Mouse (Mus musculus): Measurements from ENCODE around the gene Fgfr2.

The Fgfr2 gene

GRCm38 (mm10) chr7:133123244-133123998 lies at the start of gene Fgfr2:
TSS of gene Fgfr2 (minus strand) at chr7:133123350.
- peak; percentile 82 to 83 for DNase-seq

DNA sequence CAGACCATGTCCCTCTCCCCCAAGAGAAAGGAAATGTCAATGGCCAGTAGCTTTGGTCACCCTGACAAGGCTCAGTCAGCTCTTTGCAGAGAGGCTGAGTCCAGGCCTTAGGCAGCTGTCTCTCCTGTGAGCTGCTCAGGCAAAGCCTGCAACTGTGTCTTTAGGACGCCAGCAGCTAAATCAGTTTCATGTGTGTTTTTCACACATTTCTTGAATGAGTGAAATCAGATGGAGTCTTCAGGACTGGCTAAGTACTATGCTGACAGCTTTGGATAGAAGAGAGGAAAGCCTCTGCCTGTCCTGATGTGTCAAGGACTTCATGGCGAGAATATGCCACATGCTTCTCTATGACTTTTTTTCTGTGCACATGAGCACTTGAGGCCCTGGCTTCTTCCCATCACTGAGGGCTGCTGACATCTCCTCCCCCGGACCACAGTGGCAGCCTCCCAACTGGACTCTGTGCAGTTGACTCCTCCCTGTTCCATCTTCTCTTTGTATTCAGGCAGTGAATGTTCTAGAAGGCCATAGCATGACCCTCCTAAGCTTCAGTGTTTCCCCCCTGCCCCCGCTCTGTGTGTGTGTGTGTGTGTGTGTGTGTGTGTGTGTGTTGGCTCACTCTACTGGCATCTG lies 48.4 kb upstream of the Fgfr2 start:
- no peak for DNase-seq

DNA sequence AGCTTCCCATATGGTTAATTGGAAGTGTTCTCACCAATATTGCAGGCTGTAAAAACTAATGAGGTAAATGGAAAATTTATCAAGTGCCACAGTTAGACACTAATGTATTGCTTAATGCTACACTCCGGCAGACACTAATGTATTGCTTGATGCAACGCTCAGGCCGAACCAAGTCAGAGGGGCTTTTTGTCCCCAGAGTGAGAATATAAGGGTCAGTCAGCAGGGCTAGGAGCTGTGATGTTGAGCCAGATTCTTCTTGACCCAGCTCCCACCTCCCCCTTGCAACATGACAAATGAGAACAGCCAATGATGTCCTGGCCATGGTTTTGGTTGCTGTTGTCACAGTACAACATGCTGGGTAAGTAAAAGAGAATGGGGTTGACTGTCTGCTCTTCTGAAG lies 45.8 kb upstream of the Fgfr2 start:
- no peak for DNase-seq

- DNase-seq = no peak
These were observed 44.8 kb upstream of the Fgfr2 start for GRCm38 (mm10) chr7:133167903-133168302.

- no peak for DNase-seq
These were observed 41.6 kb upstream of the Fgfr2 start for GRCm38 (mm10) chr7:133164770-133165169.

- DNase-seq = no peak
These were observed 39.9 kb upstream of the Fgfr2 start for GRCm38 (mm10) chr7:133163011-133163410.

- DNase-seq = no peak
These were observed 39.0 kb upstream of the Fgfr2 start for GRCm38 (mm10) chr7:133162131-133162530.

- no peak for DNase-seq
These were observed 38.4 kb upstream of the Fgfr2 start for GRCm38 (mm10) chr7:133161362-133162080.

- no peak for DNase-seq
These were observed 36.4 kb upstream of the Fgfr2 start for GRCm38 (mm10) chr7:133159519-133159918.

GRCm38 (mm10) chr7:133155621-133156020 lies 32.5 kb upstream of the Fgfr2 start:
- peak; percentile 36 to 49 for DNase-seq

- DNase-seq = peak; percentile 53 to 64
These were observed 31.7 kb upstream of the Fgfr2 start for GRCm38 (mm10) chr7:133154846-133155245.

- DNase-seq = no peak
These were observed 16.7 kb upstream of the Fgfr2 start for GRCm38 (mm10) chr7:133139689-133140336.

DNA sequence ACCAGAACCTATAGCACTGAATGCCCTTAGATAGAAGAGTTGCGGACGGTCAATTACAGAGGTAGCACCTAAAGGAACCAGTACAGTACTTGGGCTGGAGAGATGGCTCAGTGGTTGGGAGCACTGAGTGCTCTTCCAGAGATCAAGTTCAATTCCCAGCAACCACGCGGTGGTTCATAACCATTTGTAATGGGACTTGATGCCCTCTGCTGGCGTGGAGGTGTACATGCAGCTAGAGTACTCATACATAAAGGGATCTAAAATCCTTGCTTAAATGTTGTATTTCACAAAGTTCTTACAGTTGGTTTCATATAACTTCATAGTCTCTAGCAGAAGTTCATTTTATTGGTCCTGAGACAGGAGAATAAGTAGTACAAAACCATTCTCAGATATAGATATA lies 10.4 kb upstream of the Fgfr2 start:
- no peak for DNase-seq

- no peak for DNase-seq
These were observed 9.6 kb upstream of the Fgfr2 start for GRCm38 (mm10) chr7:133132702-133133101.

GRCm38 (mm10) chr7:133124701-133125485 lies 1.7 kb upstream of the Fgfr2 start:
- DNase-seq = peak in 1 of 2 experiments; percentile 57

DNA sequence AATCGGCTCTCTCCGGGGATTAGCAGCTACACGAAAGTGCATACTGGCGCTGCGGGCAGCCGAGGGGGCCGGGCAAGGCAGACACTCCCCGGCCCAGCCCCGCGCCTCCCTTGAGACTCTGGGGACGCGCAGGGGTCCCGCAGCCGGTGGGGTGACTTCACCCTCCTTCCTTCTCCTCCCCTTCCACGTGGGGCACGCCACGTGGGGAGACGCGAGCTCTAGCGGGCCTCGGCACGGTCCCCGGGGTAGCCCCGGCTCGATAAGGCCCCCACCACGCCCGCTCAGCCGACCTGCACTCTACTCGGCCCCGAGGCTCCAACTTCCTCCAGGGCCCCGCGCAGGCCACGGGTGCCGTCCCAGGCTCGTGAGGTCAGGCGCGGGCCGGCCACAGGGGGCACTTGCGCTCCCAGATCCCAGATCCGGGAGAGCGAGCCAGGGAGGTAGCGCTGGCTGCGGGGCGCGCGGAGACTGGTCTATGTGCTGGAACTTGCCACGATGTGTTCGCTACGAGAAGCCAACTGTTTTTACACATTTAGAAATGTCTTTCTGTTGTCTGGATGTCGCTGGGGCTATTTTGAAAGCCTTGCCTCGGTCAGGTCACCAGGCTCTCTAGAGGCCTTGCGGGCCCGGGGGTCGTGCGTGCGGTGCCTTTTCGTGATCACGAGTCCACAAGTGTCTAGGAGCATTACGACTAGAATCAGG lies 1.0 kb upstream of the Fgfr2 start, which contains the start of gene Ctbp2:
Gene Ctbp2, minus strand, starts transcription at position 356 of the 702 bp plus-strand sequence.
- DNase-seq = peak; percentile 85 to 89

DNA sequence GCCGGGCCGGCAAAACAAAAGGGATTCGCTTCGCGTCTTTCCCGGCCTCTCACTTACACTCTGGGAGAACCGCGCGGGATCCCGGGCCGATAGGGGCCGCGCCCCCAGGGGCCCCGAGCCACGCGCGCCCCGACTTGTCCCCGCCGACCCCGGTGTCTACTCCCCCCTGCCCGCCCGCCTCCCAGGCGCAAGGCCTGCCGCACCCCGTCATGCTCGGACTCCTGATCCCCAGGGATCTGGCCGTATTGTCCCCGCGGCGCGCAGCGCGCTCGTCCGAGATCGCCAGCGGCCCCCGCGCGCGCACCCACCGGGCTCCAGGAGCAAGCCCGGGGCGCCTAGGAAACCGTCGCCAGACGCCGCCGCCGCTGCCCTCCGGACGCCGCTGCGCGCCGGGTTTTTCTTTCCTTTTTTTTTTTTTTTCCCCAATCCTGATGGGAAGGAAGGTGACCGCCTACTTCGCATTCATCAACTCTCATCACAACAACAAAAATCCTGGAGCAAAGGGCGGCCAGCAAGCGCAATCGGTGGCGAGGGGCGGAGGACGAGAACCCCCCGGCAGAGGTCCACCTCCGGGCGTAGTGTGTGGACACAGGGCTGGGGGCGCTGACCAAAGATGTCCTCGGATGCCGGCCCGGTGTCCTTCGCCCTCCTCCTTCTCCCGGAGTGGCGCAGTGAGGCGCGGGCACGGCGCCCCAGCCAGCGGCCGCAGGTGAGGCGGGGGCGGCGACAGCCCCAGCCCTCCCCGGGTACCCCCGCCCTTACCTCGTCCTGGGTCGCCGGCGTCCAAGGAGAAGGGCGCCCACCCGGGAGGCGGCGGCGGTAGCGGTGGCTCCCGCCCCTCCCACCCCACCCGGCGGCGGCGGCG lies 539 bp downstream of the Fgfr2 start:
- peak; percentile 81 for DNase-seq

DNA sequence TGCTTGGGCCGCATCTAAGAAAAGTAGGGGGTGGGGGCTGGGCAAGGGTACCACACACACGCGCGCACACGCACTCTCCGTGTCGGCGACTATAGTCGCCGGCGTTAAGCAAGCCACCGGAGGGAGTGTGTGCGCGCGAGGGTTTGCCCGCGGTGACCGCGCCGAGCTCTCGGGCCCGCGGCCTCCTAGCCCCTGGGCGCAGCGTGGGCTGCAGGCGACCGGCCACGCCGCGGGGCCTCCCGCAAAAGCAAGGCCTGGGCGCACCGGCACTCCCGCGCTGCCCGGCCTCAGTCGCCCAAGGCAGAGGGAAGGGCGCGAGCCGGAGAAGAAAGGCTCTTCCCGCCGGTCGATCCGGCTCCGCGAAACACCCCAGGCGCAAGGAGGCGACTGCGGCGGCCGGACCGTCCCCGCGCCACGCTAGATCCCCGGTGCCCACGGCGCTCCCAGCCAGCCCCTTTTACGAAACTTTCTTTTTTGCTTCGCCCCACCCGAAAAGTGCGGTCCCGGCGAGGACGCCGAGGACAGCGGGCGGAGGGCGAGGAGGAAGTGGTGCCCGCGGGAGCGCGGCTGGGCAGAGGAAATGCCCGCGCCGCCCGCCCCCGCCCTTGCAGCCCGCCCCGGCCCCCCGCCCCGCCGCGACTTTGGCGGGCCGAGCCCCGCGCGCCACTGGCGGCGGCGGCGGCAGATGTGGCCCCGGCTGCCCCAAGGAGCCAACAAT lies 1.3 kb downstream of the Fgfr2 start:
- DNase-seq = peak; percentile 75

- no peak for DNase-seq
These were observed 2.0 kb downstream of the Fgfr2 start for GRCm38 (mm10) chr7:133121080-133121607.
